Mouse (Mus musculus) neural tube, embryonic 15.5 days (tissue): ENCODE data around the gene Abhd10. TPM values are rescaled to one million over a fixed set of nuclear protein-coding genes. Genes with fewer than 3 reads are reported as not detected.
A peak's percentile ranks its signal among the peaks of the same experiment; 100 is the strongest.

Experiments used
- ATAC-seq: fragments of 200-750 bp; cut with Nextera tagmentation; 2 replicates; pipeline ENCODE4 v1.8.0; 2017; ENCODE audit warnings: mild to moderate bottlenecking, moderate TSS enrichment, moderate library complexity; ENCODE audit not compliant: low FRiP score
- H3K27ac ChIP-seq: fragments of 300-500 bp; sonication (generic); replicated peaks from 2 replicates; pipeline ENCODE4 v1.5.1; 2015; ENCODE audit warnings: mild to moderate bottlenecking, inconsistent platforms
- H3K27me3 ChIP-seq: fragments of 300-500 bp; sonication (generic); replicated peaks from 2 replicates; pipeline ENCODE4 v1.6.1; 2015; ENCODE audit warnings: inconsistent platforms
- H3K36me3 ChIP-seq: fragments of 300-500 bp; sonication (generic); 2 replicates; pipeline ENCODE4 v1.6.1; 2015; ENCODE audit warnings: inconsistent platforms
- H3K4me1 ChIP-seq: fragments of 300-500 bp; sonication (generic); 2 replicates; pipeline ENCODE4 v1.6.1; 2015; ENCODE audit warnings: inconsistent platforms
- H3K4me2 ChIP-seq: fragments of 300-500 bp; sonication (generic); 2 replicates; pipeline ENCODE4 v1.6.1; 2015; ENCODE audit warnings: inconsistent platforms, mild to moderate bottlenecking, moderate library complexity
- H3K4me3 ChIP-seq: fragments of 300-500 bp; sonication (generic); replicated peaks from 2 replicates; pipeline ENCODE4 v1.5.1; 2015; ENCODE audit warnings: mild to moderate bottlenecking, inconsistent platforms
- H3K9ac ChIP-seq: fragments of 300-500 bp; sonication (generic); replicated peaks from 2 replicates; pipeline ENCODE4 v1.6.1; 2015; ENCODE audit warnings: mild to moderate bottlenecking, inconsistent platforms
- H3K9me3 ChIP-seq: fragments of 300-500 bp; sonication (generic); replicated peaks from 2 replicates; pipeline ENCODE4 v1.6.1; 2016; ENCODE audit warnings: inconsistent platforms
- WGBS: fragments of 180-500 bp; shearing (Covaris S2); methylation state at CpG from one replicate; pipeline ENCODE4 v1.1.7; 2015; ENCODE audit warnings: mixed read lengths; 5-methylcytosine and 5-hydroxymethylcytosine counted together
- polyA plus RNA-seq: library from polyadenylated mRNA; unstranded; fragments of >200 nt; fragmentation: Nextera tagmentation; extraction: Ambion mirVana; gene quantifications from 2 replicates; pipeline ENCODE4 v1.2.1, GENCODE M21; 2015

The Abhd10 gene
- polyA plus RNA-seq, 1 experiment from 2014 or later: 38.7 TPM

GRCm38 (mm10) chr16:45695445-45696160 lies 47.2 kb downstream of the Abhd10 start:
- no peak overlapping the region for H3K27ac ChIP-seq
- ATAC-seq: peak; percentile 30; the same call in 1 of the 2 replicates

GRCm38 (mm10) chr16:45693558-45693957 lies 49.2 kb downstream of the Abhd10 start, which contains the start of gene Tmprss7:
TSS of gene Tmprss7 (minus strand) at chr16:45693658.
- WGBS: 78% methylated on average over 10 of the region's 10 CpGs
- no peak for ATAC-seq
- H3K27me3 ChIP-seq: no peaks in the 10 kb centered on the region

More at GRCm38 (mm10) chr16:45695445-45696160, 47.2 kb downstream of the Abhd10 start:
- H3K4me3 ChIP-seq: no peak overlapping the region
- H3K27me3 ChIP-seq: no peaks in the 10 kb centered on the region
- H3K9ac ChIP-seq: no peak overlapping the region
- H3K4me1 ChIP-seq: peaks cover 12% of the 10 kb centered on the region
- H3K4me2 ChIP-seq: no peak overlapping the region
- 59% methylated on average over 9 of the region's 9 CpGs for WGBS
- no peaks in the 10 kb centered on the region for H3K9me3 ChIP-seq
- H3K36me3 ChIP-seq: no peaks in the 10 kb centered on the region

GRCm38 (mm10) chr16:45692851-45693250 lies 49.9 kb downstream of the Abhd10 start:
- no peak overlapping the region for H3K27ac ChIP-seq
- no peaks in the 10 kb centered on the region for H3K27me3 ChIP-seq
- H3K4me1 ChIP-seq: peaks cover 19% of the 10 kb centered on the region
- H3K9me3 ChIP-seq: no peaks in the 10 kb centered on the region
- no peak for ATAC-seq
- H3K4me2 ChIP-seq: no peak overlapping the region
- no peaks in the 10 kb centered on the region for H3K36me3 ChIP-seq
- H3K4me3 ChIP-seq: no peak overlapping the region
- WGBS: 43% methylated on average over 3 of the region's 3 CpGs
- no peak overlapping the region for H3K9ac ChIP-seq

More at GRCm38 (mm10) chr16:45693558-45693957, 49.2 kb downstream of the Abhd10 start, which contains the start of gene Tmprss7:
- peaks cover 19% of the 10 kb centered on the region for H3K4me1 ChIP-seq
- H3K9ac ChIP-seq: no peak within 1 kb of the TSS
- no peak within 1 kb of the TSS for H3K4me2 ChIP-seq
- no peaks in the 10 kb centered on the region for H3K36me3 ChIP-seq
- no peak within 1 kb of the TSS for H3K27ac ChIP-seq
- no peak within 1 kb of the TSS for H3K4me3 ChIP-seq
- no peaks in the 10 kb centered on the region for H3K9me3 ChIP-seq

DNA sequence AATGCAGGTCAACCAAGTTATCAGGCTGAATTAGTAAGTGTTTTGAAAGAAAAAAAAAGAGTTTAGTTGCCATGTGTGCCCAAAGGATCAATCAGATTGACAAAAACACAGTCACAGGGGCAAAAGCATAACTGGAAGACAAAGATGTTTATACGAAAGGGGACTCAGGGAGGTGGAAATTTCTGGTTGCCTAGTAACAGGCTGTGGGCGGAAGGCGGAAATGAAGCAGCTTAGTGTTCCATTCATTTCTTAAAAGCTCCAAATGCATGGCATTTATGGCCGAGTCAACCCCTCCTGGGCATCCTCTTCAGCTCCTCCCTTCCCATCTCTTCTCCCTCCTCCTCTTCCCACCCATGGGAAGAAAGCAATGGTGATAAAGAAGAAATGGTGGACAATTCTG lies 52.6 kb downstream of the Abhd10 start:
- Histone ChIP-seq H3K9me3 (no peaks in the 10 kb centered on the region), H3K27me3 (no peaks in the 10 kb centered on the region), H3K9ac (no peak overlapping the region), H3K4me2 (no peak overlapping the region; the same call in 1 of the 2 replicates), H3K4me3 (no peak overlapping the region), H3K4me1 (peaks cover 14% of the 10 kb centered on the region), H3K36me3 (no peaks in the 10 kb centered on the region), H3K27ac (peak overlapping the region; percentile 74)
- ATAC-seq: peak; percentile 89
- 3% methylated on average over 4 of the region's 4 CpGs for WGBS

- Histone ChIP-seq H3K36me3 (no peaks in the 10 kb centered on the region), H3K27ac (no peak overlapping the region), H3K9ac (no peak overlapping the region), H3K4me1 (peaks cover 11% of the 10 kb centered on the region), H3K27me3 (no peaks in the 10 kb centered on the region), H3K9me3 (no peaks in the 10 kb centered on the region), H3K4me2 (no peak overlapping the region), H3K4me3 (no peak overlapping the region)
- no peak for ATAC-seq
- 87% methylated on average over 3 of the region's 3 CpGs for WGBS
These were observed 55.9 kb downstream of the Abhd10 start for GRCm38 (mm10) chr16:45686833-45687232.

DNA sequence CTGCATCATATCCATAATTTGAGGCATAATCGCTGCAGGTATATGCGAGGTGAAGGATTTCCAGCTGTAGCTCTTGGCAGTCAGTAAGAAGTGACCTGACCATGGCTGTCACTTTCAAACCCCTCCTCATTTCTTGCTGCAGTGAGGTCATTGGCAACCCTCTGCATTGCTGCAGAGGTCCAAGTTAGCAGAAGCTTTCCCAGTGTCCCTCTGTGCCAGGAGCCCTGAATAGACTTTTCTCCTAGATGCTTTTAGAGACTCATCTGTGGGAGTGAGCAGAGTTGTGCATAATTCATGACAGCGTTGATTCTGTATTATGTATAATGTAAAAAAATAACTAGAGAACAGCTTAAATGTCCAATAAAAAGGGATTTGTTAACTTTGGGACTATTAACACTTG lies 57.5 kb downstream of the Abhd10 start:
- ATAC-seq: no peak
- Histone ChIP-seq H3K4me3 (no peak overlapping the region), H3K4me1 (peaks cover 4% of the 10 kb centered on the region), H3K9me3 (no peaks in the 10 kb centered on the region), H3K9ac (no peak overlapping the region), H3K36me3 (no peaks in the 10 kb centered on the region), H3K27ac (no peak overlapping the region), H3K4me2 (no peak overlapping the region), H3K27me3 (no peaks in the 10 kb centered on the region)
- 62% methylated on average over 3 of the region's 3 CpGs for WGBS

- WGBS: 14% methylated on average over 8 of the region's 8 CpGs
- ATAC-seq: no peak
- Histone ChIP-seq H3K36me3 (no peaks in the 10 kb centered on the region), H3K27ac (no peak overlapping the region), H3K4me1 (no peaks in the 10 kb centered on the region), H3K4me3 (no peak overlapping the region), H3K27me3 (no peaks in the 10 kb centered on the region), H3K4me2 (no peak overlapping the region), H3K9ac (no peak overlapping the region), H3K9me3 (no peaks in the 10 kb centered on the region)
These were observed 57.9 kb downstream of the Abhd10 start for GRCm38 (mm10) chr16:45684815-45685214.

Other genes starting within 250 kb of the Abhd10 start
- 0.08 TPM in 1 of 2 replicates, not detected in the other for gene Gm609, start 250.0 kb downstream of the Abhd10 start, polyA plus RNA-seq
- not detected in 2 replicates for gene Gm17783, start 210.9 kb downstream of the Abhd10 start, polyA plus RNA-seq
- not detected in 2 replicates for gene Slc9c1, start 207.6 kb downstream of the Abhd10 start, polyA plus RNA-seq
- 0.26 TPM in 1 of 2 replicates, not detected in the other for gene Gcsam, start 132.6 kb downstream of the Abhd10 start, polyA plus RNA-seq
- gene BC016579, start 88.9 kb downstream of the Abhd10 start, polyA plus RNA-seq: 0.29 TPM in 1 of 2 replicates, not detected in the other
- gene Tmprss7, start 49.3 kb downstream of the Abhd10 start, polyA plus RNA-seq: 0.46 and 0.49 TPM in 2 replicates
- 451 and 532 TPM in 2 replicates for gene Tagln3, start 18.3 kb downstream of the Abhd10 start, polyA plus RNA-seq
- gene Phldb2, start 210.6 kb upstream of the Abhd10 start, polyA plus RNA-seq: 7.2 and 11.2 TPM in 2 replicates